Mouse (Mus musculus) heart, embryonic 13.5 days (tissue): ENCODE measurements around the gene Ptpn14. TPM values are rescaled to one million over a fixed set of nuclear protein-coding genes. Genes with fewer than 3 reads are reported as not detected.

Experiments used
- ATAC-seq: fragments of 200-750 bp; cut with Nextera tagmentation; 2 replicates; pipeline ENCODE4 v1.8.0; 2017; ENCODE audit warnings: moderate TSS enrichment; ENCODE audit not compliant: insufficient number of reproducible peaks, low FRiP score, low TSS enrichment; ENCODE audit errors: extremely low read depth
- H3K27ac ChIP-seq: fragments of 300-500 bp; sonication (generic); replicated peaks from 2 replicates; pipeline ENCODE4 v1.5.1; 2015; ENCODE audit warnings: moderate library complexity, mild to moderate bottlenecking, inconsistent platforms
- H3K27me3 ChIP-seq: fragments of 300-500 bp; sonication (generic); replicated peaks from 2 replicates; pipeline ENCODE4 v1.6.1; 2015; ENCODE audit warnings: mild to moderate bottlenecking, inconsistent platforms
- H3K36me3 ChIP-seq: fragments of 300-500 bp; sonication (generic); 2 replicates; pipeline ENCODE4 v1.6.1; 2015; ENCODE audit warnings: mild to moderate bottlenecking, inconsistent platforms
- H3K4me1 ChIP-seq: fragments of 300-500 bp; sonication (generic); 2 replicates; pipeline ENCODE4 v1.6.1; 2015; ENCODE audit warnings: inconsistent platforms
- H3K4me2 ChIP-seq: fragments of 300-500 bp; sonication (generic); 2 replicates; pipeline ENCODE4 v1.6.1; 2015; ENCODE audit warnings: inconsistent platforms, mild to moderate bottlenecking, moderate library complexity
- H3K4me3 ChIP-seq: fragments of 300-500 bp; sonication (generic); 2 replicates; pipeline ENCODE4 v1.5.1; 2015; ENCODE audit warnings: moderate library complexity, mild to moderate bottlenecking, inconsistent platforms
- H3K9ac ChIP-seq: fragments of 300-500 bp; sonication (generic); 2 replicates; pipeline ENCODE4 v1.6.1; 2015; ENCODE audit warnings: inconsistent platforms, mild to moderate bottlenecking, moderate library complexity
- H3K9me3 ChIP-seq: fragments of 300-500 bp; sonication (generic); 2 replicates; pipeline ENCODE4 v1.6.1; 2016; ENCODE audit warnings: inconsistent platforms
- WGBS: fragments of 180-500 bp; shearing (Covaris S2); methylation state at CpG from one replicate; pipeline ENCODE4 v1.1.7; 2015; ENCODE audit warnings: mixed read lengths; 5-methylcytosine and 5-hydroxymethylcytosine counted together
- polyA plus RNA-seq: library from polyadenylated mRNA; unstranded; fragments of >200 nt; fragmentation: Nextera tagmentation; extraction: Ambion mirVana; gene quantifications from 2 replicates; pipeline ENCODE4 v1.2.1, GENCODE M21; 2015

Gene Ptpn14
- polyA plus RNA-seq, 1 experiment from 2014 or later = 7.6 TPM

DNA sequence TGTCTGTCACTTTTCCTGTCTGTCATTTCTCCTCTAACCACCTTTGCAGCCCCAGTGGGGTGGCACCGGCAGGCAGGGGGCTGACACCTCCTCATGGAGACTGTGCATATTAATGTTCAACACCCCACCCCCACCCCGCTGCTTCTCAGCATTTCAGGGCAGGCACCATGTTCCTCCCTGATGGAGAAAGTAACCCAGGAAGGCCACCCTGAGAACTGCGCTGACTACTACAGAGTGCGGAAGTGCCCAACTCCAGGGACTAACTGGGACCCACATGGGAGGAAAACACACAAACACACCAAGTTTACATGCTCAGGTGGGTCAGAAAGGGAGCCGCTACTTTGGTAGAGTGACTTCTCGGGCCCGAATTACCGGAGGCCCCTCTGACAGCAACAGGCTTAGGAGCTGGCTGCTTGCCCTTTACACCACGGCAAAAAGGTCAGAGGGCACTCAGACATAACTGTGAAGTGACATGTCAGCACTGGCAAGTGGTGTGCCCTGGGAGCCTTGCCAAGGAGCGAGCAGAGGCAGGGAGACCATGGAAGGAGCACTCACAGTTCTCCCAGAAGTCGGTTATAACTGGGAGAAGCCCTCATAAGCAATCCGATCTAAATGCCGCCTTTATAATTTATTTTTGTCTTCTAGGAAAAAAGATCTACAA is 182.7 kb downstream of the Ptpn14 start:
- Histone ChIP-seq H3K27me3 (no peaks in the 10 kb centered on the region), H3K4me3 (peak overlapping the region; percentile 21; the same call in 1 of the 2 replicates), H3K9ac (peak overlapping the region; percentile 61), H3K4me2 (peak overlapping the region; percentile 58), H3K9me3 (no peaks in the 10 kb centered on the region), H3K36me3 (peaks cover 44% of the 10 kb centered on the region), H3K4me1 (peaks cover 77% of the 10 kb centered on the region), H3K27ac (peak overlapping the region; percentile 80)
- 32% methylated on average over 13 of the region's 13 CpGs for WGBS
- ATAC-seq = no peak; the same call in 1 of the 2 replicates

- no peaks in the 10 kb centered on the region for H3K27me3 ChIP-seq
- H3K4me2 ChIP-seq = no peak overlapping the region
- ATAC-seq = no peak
- no peaks in the 10 kb centered on the region for H3K9me3 ChIP-seq
- no peak overlapping the region for H3K4me3 ChIP-seq
- no peak overlapping the region for H3K9ac ChIP-seq
- peaks cover 30% of the 10 kb centered on the region for H3K36me3 ChIP-seq
- peaks cover 90% of the 10 kb centered on the region for H3K4me1 ChIP-seq
- 0 out of 2 replicates have a peak overlapping the region, but pooled peaks have one; percentile 61 for H3K27ac ChIP-seq
- 78% methylated on average over 21 of the region's 21 CpGs for WGBS
Measured at GRCm38 (mm10) chr1:189913093-189913760, 185.2 kb downstream of the Ptpn14 start.

DNA sequence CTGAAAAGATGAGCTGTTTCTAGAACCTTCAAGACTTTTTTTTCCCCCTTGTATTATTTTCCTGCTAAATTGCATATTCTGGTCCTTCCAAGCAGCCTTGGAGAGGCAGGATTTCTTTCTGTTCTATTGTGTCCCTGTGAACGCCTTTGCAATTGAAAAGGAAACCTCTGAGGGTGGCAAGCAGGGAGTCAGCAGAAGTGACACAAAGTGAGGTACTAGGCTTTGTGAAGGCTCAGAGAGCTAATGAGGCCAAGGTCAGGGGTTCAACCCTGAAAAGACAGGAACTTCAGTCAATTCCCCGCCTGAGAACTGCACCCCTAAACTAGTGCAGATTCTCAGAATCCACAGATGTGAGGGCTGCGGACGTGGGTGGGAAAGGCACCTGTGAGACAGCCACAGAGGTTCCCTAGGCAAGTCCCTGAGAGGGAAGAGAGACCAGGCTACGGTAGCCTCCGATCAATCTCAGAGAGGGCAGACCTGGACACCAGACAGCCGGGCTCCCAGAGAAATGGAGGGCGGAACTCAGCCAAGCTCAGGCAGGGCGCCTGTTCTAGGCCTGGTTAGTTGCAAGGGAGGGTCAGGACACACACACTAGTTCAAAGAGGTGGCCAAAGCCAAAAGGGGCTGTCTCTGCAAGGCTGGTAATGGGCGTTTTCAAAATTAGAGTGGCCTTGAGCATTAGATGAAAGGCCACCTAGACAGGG is 188.5 kb downstream of the Ptpn14 start:
- Histone ChIP-seq H3K4me1 (peaks cover 95% of the 10 kb centered on the region), H3K4me3 (no peak overlapping the region)

GRCm38 (mm10) chr1:189917126-189917500 is 189.0 kb downstream of the Ptpn14 start:
- Histone ChIP-seq H3K27ac (peak overlapping the region; percentile 70), H3K9ac (peak overlapping the region; percentile 64), H3K4me1 (peaks cover 90% of the 10 kb centered on the region), H3K36me3 (peaks cover 12% of the 10 kb centered on the region), H3K27me3 (no peaks in the 10 kb centered on the region), H3K9me3 (no peaks in the 10 kb centered on the region), H3K4me3 (no peak overlapping the region), H3K4me2 (0 out of 2 replicates have a peak overlapping the region, but pooled peaks have one; percentile 13)
- ATAC-seq = no peak
- 40% methylated on average over 4 of the region's 4 CpGs for WGBS

More for the DNA sequence above, 188.5 kb downstream of the Ptpn14 start:
- ATAC-seq = no peak
- H3K4me2 ChIP-seq = 0 out of 2 replicates have a peak overlapping the region, but pooled peaks have one; percentile 13
- no peaks in the 10 kb centered on the region for H3K27me3 ChIP-seq
- peak overlapping the region; percentile 70 for H3K27ac ChIP-seq
- H3K9ac ChIP-seq = peak overlapping the region; percentile 64
- H3K36me3 ChIP-seq = peaks cover 12% of the 10 kb centered on the region
- 62% methylated on average over 10 of the region's 10 CpGs for WGBS
- H3K9me3 ChIP-seq = no peaks in the 10 kb centered on the region

DNA sequence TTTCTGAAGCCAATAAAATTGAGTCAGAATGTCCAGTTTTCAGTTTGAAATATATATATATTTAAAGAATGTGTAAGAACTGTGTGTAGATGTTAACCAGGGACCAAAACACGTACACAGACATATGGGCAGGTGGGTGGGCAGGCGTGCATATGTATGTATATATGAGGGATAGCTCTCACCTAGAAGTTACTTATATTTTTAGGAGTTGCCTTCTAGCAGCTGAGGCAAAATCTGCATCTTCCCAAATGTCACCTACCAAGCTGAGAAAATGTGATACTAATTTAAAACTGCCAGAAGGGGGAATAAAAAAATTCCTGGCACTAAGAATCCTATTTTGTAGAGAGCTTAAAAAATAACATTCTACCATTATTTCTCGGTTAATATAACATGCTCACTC is 191.7 kb downstream of the Ptpn14 start:
- H3K4me2 ChIP-seq = peak overlapping the region; percentile 84
- H3K4me1 ChIP-seq = peaks cover 86% of the 10 kb centered on the region
- WGBS = 82% methylated on average over 3 of the region's 3 CpGs
- H3K27me3 ChIP-seq = no peaks in the 10 kb centered on the region
- H3K36me3 ChIP-seq = no peaks in the 10 kb centered on the region
- H3K9ac ChIP-seq = no peak overlapping the region; the same call in 1 of the 2 replicates
- ATAC-seq = no peak
- H3K27ac ChIP-seq = no peak overlapping the region
- H3K9me3 ChIP-seq = no peaks in the 10 kb centered on the region
- no peak overlapping the region for H3K4me3 ChIP-seq

DNA sequence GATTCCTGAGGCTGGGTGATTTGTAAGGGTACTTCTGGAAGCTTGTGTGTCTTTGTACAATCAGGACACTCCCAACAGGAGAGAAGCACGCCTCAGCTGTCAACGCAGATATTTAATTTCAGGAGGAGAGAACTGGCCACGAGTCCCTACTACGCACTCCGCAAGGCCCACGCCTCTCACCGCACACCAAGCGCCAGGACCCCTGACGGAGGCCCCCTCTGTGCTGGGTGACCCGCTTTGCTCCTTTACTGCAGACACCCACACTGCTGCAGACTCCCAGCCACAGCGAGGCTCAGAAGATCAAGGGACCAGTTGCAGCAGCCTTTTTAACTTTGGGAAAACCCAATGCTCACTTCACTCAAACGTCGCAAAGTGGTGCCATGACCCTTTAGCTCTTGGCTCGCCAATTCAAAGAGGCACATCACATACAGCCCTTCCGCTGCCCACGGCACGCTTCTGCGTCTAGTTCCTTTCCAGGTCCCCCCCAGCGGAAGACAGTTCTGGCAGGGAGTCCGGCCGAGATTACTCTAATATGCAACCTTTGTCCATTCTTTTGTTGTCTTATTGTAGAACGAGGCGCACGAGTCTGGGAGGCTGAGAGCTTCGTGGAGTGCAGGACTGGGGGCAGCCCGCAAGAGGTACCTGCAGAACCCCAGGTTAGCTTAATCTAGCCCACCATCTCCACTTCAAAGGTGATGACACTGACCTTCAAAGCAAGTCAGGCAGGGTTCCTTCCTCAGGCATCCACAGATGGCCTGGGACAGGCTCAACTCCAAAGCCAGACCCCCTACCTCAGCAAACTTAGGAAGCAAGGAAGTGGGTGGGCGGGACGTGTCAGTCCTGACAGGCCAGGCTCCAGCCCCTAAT is 192.9 kb downstream of the Ptpn14 start:
- Histone ChIP-seq H3K4me1 (peaks cover 90% of the 10 kb centered on the region), H3K9ac (peak overlapping the region; percentile 97), H3K4me3 (peak overlapping the region; percentile 85), H3K4me2 (peak overlapping the region; percentile 84), H3K27me3 (no peaks in the 10 kb centered on the region), H3K9me3 (no peaks in the 10 kb centered on the region), H3K27ac (peak overlapping the region; percentile 98), H3K36me3 (no peaks in the 10 kb centered on the region)
- WGBS = 21% methylated on average over 28 of the region's 28 CpGs
- ATAC-seq = no peak

GRCm38 (mm10) chr1:189921568-189921817 is 193.4 kb downstream of the Ptpn14 start:
- H3K36me3 ChIP-seq = no peaks in the 10 kb centered on the region
- no peaks in the 10 kb centered on the region for H3K27me3 ChIP-seq
- ATAC-seq = no peak
- WGBS = 3% methylated on average over 4 of the region's 4 CpGs
- peak overlapping the region; percentile 97 for H3K9ac ChIP-seq
- H3K4me1 ChIP-seq = peaks cover 90% of the 10 kb centered on the region
- H3K9me3 ChIP-seq = no peaks in the 10 kb centered on the region
- peak overlapping the region; percentile 85 for H3K4me3 ChIP-seq
- peak overlapping the region; percentile 84 for H3K4me2 ChIP-seq
- H3K27ac ChIP-seq = peak overlapping the region; percentile 98

DNA sequence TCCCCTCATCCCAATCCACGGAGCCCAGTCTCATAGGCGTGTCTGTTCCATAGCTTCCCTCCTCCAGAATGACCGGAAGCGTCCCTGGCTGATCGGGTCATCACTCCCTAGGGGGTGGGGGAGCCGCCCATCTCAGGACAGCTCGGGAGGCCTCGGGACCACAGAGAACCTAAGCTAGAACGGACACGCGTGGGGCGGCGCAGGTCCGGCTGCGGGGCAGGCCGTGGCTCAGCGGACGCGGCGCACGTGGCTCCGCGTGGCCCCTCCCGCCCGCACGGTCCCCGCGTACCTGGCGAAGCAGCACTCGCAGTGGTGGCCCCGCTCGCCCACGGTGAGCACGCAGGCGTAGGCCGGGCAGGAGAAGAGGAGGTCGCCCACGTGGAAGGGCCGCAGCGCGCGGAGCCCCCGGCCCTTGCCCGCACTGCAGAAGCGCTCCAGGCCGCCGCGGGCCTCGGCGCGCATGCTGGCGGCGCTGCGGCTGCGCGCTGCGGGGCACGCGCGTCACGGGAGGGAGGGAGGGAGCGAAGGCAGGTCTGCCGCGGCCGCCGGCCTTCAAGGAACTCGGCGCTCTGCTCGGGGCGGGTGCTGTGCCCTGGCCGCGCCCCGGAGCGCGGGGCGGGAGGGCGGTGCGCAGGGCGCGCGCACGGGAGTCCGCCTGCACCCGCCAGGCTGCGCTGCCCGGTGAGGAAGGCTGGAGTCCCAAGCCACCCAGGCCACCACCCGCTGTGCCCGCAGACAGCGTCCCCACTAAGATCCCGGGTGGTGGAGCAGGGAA is 193.9 kb downstream of the Ptpn14 start, which contains the start of gene Smyd2:
TSS of gene Smyd2 (minus strand) at position 546 of the 775 bp plus-strand sequence.
- Histone ChIP-seq H3K9me3 (no peaks in the 10 kb centered on the region), H3K4me3 (peak within 1 kb of the TSS; percentile 85), H3K36me3 (no peaks in the 10 kb centered on the region), H3K27ac (peak within 1 kb of the TSS; percentile 98), H3K4me1 (peaks cover 89% of the 10 kb centered on the region), H3K27me3 (no peaks in the 10 kb centered on the region), H3K9ac (peak within 1 kb of the TSS; percentile 97), H3K4me2 (peak within 1 kb of the TSS; percentile 84)
- ATAC-seq = peak; percentile 66; the same call in 1 of the 2 replicates
- WGBS = under 1% methylated on average over 68 of the region's 90 CpGs

DNA sequence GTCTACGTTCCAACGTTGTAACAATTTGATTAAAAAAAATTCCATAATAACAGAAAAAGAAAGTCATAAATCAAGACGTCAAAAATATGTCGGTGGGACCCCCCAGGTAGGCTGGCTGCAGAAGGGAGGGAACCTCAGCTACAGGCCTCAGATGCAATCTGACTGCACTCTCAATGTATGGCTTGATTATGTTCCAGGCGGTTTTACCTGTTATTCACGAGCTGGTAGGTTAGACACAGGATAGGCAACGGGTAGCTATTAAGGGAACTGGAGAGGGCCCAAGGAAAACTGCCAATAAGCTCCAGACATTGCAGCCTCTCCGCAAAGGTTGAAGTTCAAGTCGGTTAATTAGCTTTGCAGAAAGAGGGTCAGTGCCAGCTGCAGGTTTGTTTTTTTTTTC is 194.7 kb downstream of the Ptpn14 start:
- Histone ChIP-seq H3K36me3 (no peaks in the 10 kb centered on the region), H3K9ac (peak overlapping the region; percentile 97), H3K9me3 (no peaks in the 10 kb centered on the region), H3K27ac (peak overlapping the region; percentile 98), H3K4me2 (peak overlapping the region; percentile 84), H3K27me3 (no peaks in the 10 kb centered on the region), H3K4me3 (peak overlapping the region; percentile 85), H3K4me1 (peaks cover 88% of the 10 kb centered on the region)
- WGBS = 23% methylated on average over 9 of the region's 9 CpGs
- no peak for ATAC-seq

DNA sequence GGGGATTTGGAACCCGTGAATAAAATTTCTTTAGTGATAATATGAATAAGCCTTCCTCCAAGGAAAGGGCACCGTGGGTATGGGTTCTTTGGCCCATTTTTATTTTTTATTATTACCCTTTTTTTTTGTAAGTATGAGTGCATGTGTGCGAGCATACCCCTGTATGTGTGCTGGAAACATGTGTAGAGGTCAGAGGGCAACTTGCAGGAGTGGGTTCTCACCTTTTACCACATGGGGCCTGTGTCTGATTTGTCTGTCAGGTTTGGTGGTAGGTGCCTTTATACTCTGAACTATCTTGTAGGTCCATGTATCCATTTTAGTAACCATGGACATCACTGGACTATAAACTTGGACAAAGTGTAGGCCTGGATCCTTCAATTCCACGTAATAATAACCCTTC is 195.1 kb downstream of the Ptpn14 start:
- H3K27me3 ChIP-seq = no peaks in the 10 kb centered on the region
- no peaks in the 10 kb centered on the region for H3K9me3 ChIP-seq
- peak overlapping the region; percentile 85; the same call in 1 of the 2 replicates for H3K4me3 ChIP-seq
- peak overlapping the region; percentile 97 for H3K9ac ChIP-seq
- H3K4me1 ChIP-seq = peaks cover 84% of the 10 kb centered on the region
- peak overlapping the region; percentile 98 for H3K27ac ChIP-seq
- peak overlapping the region; percentile 84; the same call in 1 of the 2 replicates for H3K4me2 ChIP-seq
- 82% methylated on average over 4 of the region's 4 CpGs for WGBS
- ATAC-seq = no peak
- H3K36me3 ChIP-seq = no peaks in the 10 kb centered on the region
